Mouse (Mus musculus) left cerebral cortex, adult 11 months (tissue): ENCODE measurements around the gene Ak5.

ENCODE experiments used
- DNase-seq: peaks from one replicate; pipeline ENCODE4 v3.0.0; 2022; ENCODE audit warnings: low spot score

Ak5 gene

DNA sequence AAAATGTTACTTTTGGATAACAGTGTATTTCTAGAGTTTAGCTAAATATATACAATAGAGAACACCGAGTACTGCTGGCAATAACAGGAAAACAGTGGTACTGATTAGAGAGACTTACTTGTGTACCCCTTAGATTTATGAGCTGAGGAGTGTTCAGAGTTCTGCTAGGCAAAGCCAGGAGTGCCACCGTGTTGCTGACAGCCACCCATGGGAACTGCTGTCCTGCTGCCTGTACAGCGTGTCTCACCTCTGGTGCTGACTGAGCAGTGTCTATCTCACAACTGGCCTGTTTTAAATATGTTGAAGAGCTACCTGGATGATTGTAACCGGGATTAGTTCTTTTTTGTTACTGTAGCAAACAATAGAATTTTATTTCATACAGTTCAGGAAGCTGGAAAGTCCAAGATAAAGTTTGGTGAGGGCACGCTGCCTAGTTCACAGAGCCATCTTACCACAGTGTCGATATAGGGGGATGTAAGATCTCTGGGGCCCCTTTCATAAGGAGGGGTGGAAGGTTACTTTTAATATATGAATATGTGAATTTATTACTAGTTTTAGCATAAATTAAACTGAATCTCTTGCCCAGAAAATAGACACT lies 103.5 kb downstream of the Ak5 start:
- DNase-seq = no peak

DNA sequence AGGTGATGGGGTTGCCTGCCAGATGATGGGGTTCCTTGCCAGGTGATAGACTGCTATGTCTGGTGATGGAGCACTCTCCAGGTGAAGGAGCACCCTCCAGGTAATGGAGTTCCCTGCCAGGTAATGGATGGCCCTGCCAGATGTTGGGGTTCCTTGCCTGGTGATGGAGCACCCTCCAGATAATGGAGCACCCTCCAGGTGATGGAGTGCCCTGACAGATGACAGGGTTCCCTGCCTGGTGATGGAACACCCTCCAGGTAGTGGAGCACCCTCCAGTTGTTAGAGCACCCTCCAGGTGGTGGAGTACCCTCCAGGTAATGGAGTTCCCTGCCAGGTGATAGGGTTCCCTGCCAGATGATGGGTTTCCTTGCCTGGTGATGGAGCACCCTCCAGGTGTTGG lies 104.3 kb downstream of the Ak5 start:
- DNase-seq = no peak

DNA sequence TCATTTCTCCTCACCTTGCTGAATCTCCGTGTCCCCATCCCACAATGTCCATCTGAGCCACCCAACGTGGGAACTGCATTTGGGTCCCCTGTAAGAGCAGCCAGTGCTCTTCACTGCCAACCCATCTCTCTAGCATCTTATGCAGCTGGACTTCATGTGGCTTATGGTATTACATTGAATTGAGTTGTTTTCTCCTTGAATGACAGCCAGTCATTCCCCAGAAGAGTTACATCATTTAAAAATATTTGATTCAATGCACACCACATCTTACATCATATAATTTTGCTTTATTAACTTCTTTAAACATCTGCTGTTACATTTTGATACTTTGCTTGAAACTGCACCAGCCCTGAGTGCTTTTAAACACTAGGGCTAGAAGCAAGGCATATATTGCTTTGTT lies 106.5 kb downstream of the Ak5 start:
- DNase-seq = no peak

DNA sequence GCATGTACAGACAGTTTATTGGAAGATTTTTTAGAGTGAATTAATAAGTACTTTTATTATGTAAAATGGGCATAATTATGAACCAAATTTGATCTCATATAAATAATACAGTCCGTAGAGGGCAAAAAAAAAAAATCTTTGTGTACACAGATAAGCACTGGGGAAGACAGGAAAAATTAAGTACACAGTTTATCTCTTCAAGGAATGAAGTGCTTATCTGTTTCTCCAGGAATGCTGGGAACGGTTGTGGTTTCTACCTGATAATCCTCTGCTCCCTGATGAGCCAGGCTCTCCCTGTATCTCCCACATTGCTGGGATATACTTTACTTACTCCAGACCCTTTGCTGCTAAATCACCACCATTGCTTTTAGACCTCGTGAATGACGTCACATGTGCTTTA lies 108.9 kb downstream of the Ak5 start:
- no peak for DNase-seq

DNA sequence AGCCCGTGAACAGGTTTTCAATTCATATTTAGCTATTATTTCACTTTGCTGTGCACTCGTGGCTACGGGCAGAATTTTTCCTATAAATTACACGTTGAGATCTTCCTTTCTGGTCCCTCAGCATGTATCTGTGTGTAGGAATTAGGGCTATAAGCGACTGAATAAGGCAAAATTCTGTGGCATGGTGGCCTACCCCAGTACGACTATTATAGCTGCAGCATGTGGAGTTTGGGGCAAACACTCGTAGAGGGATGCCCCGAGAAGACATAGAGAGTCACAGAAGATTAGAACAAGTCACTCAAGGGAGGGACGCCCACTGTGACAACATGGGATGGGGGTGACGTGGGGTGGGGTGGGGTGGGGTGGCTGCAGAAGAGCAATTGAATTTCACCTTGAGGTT lies 110.1 kb downstream of the Ak5 start:
- DNase-seq = no peak

DNA sequence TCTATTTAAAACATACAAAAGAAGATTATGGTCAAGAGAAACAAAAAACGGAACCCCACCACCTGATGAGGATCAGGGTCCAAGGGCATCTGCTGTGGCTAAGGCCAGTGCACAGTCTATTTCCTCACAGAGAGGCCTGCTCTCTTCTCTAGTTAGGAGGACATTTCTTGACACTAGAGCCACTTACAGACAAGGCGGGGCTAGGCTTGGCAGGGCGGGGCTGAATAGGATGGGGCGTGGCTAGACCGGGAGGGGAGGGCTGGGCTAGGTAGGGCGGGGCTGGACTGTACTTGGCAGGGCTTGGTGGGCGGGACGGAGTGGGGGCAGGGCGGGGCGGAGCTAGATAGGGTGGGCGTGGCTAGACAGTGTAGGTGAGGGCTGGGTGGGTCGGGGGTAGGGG lies 110.5 kb downstream of the Ak5 start:
- DNase-seq = no peak

DNA sequence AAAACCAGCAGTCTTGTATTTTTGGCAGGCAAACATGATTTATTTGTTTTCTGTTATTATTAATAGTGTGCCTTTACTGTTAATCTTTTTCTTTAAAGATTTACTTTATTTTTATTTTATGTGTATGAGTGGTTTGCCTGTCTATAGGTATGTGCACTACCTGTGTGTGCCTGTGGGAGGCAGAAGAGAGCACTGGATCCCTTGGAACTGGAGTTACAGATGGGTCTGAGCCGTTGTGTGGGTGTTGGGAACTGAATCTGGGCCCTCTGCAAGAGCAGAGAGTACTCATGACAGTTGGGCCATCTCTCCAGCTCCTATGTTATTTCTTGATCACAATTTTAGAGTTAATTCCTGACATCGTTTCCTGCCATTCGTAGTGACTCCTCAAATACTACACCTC lies 111.2 kb downstream of the Ak5 start:
- no peak for DNase-seq

DNA sequence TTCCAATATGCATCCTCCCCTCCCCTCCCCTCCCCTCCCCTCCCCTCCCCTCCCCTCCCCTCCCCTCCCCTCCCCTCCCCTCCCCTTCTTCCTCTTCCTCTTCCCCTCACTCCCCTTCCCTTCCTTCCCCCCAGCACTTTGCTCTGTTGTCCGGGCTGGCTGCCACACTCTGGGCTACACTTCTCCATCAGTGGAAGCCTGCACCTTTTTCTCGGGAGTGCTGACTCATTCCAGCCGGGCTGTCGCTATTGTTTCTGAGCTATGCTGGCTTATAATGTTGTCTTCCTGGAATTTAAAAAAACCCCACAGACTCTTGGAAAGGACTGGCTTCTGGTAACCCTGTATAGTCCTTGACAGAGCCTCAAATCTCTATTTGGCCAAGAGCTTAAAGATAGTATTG lies 111.7 kb downstream of the Ak5 start:
- no peak for DNase-seq

DNA sequence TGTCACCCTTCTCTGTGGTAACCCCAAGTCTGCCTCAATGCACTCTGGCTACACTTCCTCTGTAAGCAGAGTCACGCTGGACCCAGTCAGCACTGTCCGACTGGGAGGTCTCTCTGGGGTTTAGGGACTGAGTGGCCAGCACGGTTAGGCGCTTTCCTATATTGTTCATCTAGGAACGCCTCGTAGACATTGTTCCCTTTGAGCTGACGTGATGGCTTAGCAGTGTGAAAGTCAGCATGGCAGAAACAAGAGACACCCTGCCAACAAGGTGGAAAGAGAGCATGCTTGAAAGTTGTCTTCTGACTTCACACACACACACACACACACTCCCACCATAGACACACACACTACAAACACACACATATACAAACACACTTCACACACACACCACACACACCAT lies 112.9 kb downstream of the Ak5 start:
- no peak for DNase-seq

DNA sequence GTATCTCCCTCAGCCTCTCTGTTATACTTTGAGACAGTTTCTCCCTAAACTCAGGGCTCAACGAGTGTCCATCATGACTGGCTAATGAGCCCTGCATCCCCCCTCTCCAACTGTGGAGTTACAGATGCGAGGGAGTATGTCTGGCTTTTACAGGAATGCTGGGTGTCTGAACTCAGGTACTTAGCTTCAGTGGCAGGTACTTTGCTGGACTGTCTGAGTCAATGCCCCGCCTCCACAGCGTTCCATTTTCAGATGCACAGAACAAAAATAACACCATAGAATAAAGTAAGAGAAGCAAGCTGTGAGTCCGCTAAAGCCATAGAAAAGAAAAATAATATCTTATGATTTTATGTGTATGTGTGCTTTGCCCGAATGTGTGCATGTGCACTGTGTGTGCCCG lies 113.8 kb downstream of the Ak5 start:
- DNase-seq = no peak

DNA sequence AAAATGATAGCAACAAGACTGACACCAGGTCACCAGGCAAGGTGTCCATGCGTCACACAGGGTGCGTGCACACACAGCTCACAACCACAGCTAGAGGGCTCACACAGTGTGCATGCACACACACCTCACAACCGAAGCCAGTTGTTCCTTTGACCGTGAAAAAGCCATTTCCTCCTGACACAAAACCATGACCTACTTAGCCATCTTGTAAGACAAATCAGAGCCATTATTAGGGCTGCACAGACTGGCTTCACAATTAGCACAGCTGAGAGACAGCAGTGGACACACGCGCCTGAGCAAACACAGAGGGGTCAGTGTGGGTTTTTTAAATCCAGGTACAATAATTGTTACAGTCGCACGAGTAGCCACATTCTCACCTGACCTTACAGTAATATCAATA lies 115.5 kb downstream of the Ak5 start:
- no peak for DNase-seq

DNA sequence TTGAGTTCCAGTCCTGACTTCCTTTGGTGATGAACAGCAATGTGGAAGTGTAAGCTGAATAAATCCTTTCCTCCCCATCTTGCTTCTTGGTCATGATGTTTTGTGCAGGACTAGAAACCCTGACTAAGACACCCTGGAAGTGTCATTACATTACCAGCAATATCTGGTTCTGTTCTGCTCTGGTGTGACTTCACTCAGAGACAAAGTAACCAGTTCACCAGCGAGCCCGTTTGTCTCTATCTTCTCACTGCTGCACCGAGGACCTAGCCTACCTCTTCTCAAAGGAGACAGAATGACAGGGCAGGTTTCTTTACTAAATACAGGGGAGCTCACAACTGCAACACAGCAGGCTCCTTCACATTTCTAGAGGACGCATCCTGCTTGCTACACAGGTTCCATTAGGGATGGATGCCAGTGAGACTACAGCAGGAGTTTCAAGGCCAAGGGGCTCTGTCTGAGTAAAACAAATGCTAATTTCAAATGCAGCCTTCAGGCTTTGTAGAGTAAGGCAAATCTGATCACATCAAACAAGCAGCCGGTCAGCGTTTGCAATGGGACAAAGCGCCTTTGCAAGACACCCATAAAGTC lies 117.5 kb downstream of the Ak5 start:
- no peak for DNase-seq

DNA sequence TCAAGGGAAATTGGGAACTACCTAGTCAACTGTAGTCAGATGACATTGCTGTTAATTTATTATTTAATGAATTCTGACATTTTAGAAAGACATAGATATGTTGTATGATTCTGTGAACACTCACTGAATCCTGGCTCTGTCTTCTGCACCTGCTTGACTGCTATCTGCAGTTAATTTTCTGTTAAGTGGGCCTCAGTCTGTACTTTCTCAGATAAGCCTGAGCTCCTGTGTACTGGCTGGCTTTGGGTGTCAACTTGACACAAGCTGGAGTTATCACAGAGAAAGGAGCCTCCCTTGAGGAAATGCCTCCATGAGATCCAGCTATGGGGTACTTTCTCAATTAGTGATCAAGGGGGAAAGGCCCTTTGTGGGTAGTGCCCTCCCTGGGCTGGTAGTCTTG lies 118.1 kb downstream of the Ak5 start:
- no peak for DNase-seq

DNA sequence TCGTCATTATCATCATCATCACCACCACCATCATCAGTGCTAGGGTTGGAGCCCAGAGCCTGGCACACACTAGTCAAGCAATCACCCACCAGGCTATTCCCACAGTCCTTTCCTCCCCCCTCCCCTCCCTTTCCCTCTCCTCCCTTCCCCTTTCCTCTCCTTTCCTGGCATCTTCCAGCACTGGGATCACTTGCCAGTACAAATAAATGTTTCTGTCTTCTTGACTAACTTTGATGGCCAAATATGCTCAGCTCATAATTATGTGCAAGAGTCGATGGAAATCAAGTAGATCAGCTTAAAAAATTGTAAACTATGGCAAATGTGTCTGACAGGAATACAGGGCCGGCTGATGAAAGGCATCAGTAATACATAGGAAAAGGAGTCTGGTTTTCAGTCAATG lies 123.2 kb downstream of the Ak5 start:
- no peak for DNase-seq

DNA sequence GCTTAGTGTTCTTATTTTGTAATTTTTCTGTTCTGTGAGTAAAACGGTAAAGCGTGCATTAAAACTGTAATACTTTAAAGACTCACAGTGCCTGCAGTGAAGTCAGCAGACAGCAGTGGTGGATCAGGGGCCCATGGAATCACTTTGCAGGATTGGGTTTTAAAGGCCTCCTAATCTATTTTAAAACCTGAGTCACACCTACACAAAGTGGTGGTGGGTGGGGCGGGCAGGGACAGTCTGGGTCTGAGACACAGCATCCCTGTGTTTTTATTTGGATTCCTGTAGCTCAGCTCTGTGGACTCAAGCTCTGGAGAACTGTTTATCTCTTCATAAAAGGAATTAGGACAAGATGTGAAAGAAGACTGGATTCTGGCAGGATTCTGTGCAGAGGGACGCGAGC lies 125.9 kb downstream of the Ak5 start:
- DNase-seq = no peak

DNA sequence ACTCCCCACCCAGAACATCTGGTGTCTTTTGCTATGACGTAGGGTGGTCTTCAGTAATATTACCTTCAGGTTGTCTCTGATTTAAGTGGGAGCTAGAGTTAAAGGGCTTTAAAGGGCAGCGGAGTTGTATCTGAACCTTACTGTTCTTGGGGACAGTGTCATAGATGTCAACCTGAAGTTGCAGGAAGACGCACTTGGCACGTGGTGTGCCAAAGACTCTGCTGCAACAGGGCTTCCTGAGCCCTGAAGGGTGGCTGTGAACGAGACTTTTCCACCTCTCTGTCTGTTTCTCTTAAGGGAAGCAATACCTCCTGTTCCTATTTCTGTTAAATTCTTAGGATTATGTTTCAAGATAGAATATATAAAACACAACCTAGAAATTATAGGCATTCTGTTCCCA lies 137.8 kb downstream of the Ak5 start:
- no peak for DNase-seq

DNA sequence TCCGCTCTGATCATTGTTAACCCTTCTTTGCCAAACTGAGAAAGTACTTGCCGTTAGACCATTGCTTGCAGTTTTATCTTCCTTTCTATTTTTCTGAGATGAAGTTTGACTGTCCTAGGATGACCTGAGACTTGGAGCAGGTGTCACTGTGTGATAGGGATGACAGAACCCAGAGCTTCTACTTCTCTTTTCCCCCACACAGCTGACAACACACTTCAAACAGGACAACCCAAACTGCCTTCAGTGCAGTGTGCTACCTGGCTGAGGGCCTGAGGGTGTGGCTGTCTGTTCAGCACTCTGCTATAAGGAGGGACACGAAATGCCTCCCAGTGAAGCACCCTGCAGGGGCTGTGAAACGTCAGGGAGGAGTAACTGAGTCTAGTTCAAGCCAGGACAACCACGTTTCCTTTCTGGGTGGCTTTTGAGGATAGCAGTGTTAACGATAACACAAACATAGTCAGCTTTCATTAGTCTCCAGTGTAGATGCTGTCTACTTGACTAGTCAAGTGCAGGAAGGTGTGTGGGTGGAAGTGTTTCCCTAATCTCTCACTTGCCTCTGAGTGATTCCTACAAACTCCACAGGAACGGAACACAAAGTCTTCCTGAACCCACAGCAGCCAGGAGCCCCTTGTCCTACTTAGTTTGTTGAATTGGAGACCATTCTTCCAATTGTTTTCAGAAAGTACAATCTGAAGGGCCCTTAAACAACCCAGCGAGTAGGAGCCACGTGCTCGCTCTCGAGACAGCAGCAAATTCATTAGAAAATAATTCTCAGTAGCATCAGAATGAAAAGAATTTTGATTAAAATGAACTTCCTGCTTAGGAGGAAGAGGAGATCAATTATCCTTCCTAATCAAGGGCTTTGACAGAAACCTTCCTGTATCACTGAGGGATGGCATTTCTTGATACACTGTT lies 138.8 kb downstream of the Ak5 start:
- no peak for DNase-seq

DNA sequence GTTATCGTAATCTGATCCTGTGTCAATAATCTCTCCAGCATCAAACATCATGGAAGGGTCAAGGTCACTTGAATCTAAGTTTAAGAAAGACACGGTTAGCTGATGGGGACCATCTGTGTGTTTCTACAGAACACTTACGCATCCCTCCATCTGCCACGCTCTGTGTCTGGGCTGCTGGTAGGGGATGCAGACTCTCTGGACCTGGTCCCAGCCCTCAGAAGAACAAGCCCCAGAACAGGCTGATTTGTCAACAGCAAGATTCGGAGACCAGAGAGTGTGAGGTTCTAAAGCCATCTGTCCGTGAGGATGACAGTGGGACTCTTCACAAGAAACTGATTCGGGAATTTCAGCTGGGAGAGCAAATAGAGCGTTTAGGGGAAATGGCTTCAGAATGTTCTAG lies 141.4 kb downstream of the Ak5 start:
- DNase-seq = no peak

DNA sequence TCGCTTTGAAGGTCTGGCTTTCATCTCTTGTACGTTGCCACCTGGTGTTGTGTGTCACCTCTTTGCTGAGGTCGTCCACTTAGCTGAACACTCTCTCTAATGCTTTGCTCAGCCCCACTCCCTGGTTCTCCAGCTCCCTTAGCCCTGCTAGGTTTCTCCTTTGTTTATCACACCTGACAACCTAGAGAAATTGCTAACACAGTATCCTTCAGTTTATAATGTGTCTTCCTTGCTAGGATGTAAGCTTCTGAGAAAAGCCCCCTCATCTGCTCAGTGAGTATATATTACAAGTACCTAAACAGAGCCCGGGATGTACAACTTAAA lies 144.9 kb downstream of the Ak5 start:
- DNase-seq = no peak

DNA sequence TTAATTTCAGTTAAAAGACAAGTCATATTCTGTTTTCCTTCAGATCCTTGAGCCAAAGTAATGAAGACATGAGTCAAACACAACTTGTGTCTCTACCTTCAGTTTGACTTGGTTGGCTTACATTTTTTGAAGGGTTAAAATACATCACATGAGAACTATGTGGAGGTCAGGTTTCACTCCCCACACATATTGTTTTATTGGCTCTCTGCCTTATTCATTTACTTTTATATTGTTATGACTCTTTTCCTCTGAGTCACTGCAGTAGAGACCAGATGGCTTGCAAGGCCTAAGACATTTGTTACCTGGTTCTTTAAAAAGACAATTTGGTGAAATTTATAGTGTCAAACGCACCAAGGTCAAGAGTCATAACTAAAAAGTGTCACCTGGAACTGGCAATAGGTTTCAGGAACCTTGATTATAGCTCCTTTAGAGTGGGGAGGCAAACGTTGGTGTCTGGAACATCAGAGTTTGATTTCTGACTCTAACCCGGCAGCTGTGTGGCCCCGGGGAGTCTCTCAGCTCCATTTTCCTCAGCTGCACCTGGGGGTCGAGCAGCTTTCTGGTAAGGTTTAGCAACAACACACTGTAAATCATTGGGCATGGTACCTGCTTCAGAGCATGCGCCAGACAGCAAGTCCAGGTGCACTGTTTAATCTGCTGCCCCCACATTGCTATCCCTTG lies 145.4 kb downstream of the Ak5 start:
- no peak for DNase-seq

DNA sequence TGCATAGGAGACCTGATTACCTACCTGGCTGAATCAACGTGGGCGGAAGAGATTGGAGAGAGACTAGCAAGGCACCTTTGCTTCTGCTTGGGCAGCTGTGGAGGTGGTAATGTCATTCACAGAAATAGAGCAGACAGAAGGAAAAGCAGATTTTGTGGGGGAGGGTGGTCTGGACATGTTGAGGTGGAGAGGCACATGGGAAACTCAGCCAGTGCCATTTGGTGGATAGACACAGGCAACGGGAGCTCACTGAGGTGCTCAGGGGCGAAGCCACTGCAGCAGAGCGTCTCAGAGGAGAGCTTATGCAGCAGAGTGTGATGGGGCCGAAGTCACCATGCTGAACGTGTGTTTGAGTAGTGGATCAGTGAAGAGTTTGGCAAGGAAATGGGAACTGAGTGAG lies 147.1 kb downstream of the Ak5 start:
- peak; percentile 39 for DNase-seq

DNA sequence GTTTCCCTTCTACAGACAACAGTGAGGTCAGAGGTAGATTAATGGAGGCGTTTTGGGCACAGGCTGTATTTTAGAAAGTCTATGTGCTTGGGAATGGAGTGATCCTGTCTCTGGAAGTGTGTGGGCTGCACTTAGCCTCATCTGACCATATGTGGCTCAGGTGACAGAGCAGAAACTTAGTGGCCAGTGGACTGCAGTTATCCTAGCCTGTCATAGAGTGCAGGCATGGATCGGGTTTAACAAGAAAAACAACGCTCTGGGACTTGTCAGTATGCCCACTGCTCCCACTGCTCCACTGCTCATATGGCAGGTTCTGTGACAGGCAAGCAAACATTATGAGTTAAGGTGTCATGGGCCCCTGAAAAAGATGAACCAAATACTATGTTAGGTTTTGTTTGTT lies 148.1 kb downstream of the Ak5 start:
- no peak for DNase-seq

DNA sequence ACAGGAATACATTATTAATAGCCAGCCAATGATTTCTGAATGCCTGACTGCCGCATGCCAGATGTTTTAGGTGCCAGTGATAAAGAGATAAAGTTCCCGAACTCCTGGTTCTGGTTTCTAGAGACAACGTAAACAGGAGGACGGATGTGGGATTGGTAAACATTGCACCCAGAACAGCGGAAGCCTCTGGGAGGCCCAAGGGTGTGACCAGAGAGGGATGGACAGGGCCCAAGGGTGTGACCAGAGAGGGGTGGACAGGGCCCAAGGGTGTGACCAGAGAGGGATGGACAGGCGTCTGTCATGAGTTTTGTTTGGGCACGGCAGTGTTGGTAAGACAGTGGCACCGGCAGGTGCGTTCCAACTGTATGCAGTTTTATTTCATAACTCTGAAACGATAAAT lies 148.6 kb downstream of the Ak5 start:
- no peak for DNase-seq
